Mouse (Mus musculus): ENCODE measurements around the gene Gm11985.

The Gm11985 gene

GRCm38 (mm10) chr11:7200393-7200783 lies 12.0 kb upstream of the Gm11985 start:
- no peak for DNase-seq (ENCODE audit: low read depth, low spot score)

GRCm38 (mm10) chr11:7199736-7200392 lies 11.5 kb upstream of the Gm11985 start:
- DNase-seq (ENCODE audit: low read depth, low spot score), result peak; percentile 85

DNA sequence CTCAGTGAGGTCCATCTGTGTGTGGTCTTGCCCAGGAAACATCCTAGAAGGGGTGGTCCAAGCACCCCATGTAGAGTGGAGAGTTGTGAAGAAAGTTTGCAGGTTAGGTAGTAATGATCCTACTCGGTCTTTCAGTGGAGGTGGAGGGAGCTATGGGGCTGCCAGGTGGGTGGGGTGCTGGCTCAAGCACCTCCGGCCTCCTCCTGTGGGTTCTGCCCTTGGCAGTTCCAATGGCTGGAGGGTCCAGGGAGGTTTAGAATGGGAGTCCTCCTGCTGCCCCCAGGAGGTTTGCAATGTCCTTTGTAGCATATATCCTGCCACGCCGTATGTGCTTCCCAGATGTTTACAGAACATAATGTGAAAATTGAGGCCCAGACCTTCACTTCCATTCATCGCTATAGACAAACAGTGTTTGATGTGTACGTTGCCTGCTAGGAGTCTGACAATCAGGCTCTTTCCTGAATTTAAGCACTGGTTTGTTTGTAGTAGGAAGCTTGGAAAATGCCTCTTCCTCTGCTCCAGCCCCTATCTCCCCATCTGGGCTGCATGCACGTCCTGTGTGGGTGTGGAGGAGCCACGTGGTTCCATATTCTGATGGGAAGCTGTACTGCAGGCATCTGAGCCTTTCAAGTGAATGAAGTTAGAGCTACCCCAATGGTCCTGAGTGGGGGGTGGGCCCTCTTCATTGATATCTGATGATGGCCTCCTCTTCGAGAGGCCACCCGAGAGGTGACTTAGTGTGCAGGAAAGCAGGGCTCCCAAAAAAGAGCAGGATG lies 10.3 kb upstream of the Gm11985 start:
- no peak for DNase-seq (ENCODE audit: low read depth, low spot score)

- no peak for DNase-seq (ENCODE audit: low read depth, low spot score)
These were observed 9.6 kb upstream of the Gm11985 start for GRCm38 (mm10) chr11:7198006-7198405.

DNA sequence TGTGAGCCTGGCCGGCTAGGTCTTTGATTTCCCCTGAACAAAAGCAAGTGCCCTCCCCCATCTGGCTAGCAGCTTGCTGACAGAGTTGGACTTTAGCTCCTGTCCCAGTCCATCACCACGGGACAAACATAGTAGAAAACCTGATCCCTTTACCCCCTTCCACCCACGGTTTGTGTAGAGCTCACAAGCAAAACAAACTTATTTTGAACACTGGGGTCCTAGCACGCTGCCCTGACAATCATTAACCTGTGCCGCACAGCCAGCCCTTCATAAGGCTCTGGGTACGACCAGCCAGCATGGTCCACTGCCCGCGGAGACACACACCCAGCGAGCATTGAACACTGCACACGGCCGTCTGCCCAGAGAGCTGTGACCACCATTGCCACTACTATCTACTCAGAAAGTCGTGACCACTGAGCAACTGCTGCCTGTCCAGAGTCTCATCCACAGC lies 9.1 kb upstream of the Gm11985 start, which contains the start of gene Igfbp1:
Igfbp1 (plus strand) TSS at position 292 of the 451 bp plus-strand sequence.
- no peak for DNase-seq (ENCODE audit: low read depth, low spot score)

DNA sequence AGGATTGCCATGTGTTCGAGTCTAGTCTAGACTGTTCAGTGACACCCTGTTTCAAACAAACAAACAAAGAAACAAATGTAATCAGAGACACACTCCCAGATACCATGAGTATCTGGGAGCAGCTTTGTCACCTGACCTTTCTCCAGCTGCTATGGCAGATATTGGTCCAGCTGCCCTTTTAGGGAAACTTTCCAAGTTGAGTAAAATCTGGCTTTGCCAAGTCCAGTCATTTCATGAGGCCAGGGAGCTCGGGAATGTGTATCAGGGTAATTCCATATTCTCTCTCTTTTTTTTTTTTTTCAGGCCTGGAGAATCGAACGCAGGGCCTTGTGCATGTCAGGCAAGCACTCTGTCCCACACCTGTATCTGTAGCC lies 6.9 kb upstream of the Gm11985 start:
- DNase-seq (ENCODE audit: low read depth, low spot score), result peak; percentile 29

DNA sequence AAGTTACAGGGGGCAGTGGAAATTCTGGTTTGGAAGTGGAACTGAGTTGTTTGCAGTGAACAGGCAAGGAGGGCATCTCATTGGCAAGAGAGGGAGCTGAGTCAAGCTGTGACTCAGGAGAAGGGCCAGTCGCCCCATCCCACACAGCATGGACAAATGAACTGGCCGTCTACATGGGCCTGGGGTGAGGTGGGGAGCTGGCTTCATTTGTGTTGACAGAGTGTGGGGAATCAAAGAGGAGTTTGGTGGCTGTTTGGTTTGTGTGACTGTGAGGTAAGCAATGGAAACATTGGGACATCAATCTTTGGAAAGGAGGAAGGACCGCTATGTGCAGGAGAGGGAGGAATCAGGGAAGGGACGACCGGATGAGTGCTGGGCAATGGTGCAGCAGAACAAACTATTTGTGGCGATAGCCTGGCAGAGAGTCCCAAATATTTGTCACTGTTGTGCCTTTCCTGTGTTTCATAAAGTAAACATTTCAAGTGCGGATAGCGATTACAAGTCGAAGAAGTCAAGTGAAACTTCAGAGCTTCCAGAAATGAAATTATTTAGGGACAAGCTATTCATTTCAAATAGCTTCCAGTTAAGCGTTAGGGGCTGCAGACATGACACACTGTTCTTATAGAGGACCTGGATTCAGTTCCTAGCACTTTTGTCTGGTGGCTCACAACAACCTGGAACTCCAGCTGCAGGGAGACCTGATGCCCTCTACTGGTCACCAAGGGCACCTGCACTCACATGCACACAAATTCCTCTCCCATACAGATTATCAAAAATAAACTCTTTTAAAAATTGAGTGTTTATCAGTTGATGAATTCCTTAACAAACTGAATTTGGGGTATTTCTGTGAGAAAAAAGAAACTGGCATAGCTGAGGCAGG lies 6.3 kb upstream of the Gm11985 start:
- DNase-seq (ENCODE audit: low read depth, low spot score), result peak; percentile 12

DNA sequence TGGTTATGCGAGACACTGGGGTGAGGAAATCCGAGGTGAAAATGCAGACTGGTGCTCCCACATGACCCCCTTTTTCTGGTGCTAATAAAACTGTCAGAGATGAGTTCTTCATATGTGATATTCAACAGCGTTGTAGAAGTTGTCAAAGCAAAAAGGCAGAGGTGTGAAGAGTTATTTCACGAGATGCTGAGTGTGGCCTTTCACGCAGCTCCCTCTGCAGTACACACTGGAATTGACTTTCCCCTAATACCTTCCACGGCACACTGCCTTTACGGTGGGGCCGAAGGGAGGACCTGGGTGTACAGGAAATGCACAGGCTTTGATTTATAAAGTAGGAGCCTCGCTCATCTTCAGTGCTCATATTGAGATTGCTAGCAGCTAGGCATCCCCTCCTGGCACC lies 4.8 kb upstream of the Gm11985 start:
- DNase-seq (ENCODE audit: low read depth, low spot score), result no peak

DNA sequence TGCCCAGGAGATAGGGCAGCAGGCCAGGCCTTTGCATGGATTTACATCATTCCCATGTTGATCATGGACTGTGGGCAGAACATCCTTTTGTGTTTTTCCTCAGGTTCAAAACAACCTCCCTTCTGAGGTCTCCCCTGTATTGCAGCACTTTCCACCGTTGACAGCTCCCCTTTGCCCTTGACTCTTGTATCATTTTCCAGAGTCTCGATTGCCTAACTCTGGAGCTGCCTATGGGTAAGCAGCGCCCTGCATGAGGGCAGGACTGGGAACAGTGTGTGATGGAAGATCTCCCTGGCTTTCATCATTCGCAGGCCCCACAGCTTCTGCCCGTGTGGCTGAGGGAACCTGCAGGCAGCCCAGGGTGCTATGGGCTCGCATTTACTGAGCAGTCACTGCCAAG lies 4.3 kb upstream of the Gm11985 start:
- DNase-seq (ENCODE audit: low read depth, low spot score), result no peak

GRCm38 (mm10) chr11:7187472-7187871 lies 897 bp downstream of the Gm11985 start:
- DNase-seq (ENCODE audit: low read depth, low spot score), result no peak

DNA sequence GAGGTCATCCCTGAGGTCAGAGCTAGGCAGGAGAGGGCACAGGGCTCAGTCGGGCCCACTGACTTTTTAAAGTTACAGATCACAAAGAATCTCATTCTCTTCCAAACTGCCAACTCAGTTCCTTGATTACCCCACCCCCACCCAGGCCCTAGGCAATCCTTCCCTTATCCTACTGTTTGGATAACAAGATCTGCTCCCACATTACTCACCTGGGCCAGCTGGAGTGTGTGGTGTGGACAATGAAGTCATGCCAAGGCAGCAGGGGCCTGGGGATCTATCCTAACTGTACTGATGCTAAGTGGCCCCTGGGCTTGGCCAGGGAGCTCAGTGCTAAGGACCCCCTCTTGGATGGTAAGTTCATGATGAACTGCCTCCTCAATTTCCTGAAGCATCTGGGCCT lies 3.9 kb downstream of the Gm11985 start:
- no peak for DNase-seq (ENCODE audit: low read depth, low spot score)

DNA sequence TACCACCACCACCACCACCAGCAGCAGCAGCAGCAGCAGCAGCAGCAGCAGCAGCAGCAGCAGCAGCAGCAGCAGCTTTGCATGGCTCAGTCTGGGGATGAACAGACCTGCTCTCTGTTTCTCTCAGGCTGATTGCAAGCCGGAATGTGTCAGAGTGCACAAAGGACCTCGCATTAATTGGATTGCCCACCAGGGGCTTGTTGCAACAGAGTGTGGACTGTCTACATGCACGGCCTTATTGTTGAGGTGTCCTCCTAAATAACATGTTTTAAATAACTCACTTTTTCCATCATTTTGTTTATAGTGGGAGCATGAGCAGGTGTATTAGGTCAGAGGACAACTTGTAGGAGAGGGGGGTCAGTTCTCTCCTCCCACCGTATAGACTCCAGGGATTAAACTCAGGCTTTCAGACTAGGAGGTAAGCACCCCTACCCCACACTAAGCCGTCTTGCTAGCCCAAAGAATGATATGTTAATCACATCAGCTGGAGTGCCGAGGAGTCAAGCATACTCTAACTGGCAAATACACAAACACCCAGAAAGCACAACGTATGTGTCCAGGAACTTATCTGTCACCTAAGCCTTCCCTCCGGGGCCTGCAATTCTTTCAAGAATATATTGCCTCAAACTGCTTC lies 5.8 kb downstream of the Gm11985 start:
- DNase-seq (ENCODE audit: low read depth, low spot score), result no peak

DNA sequence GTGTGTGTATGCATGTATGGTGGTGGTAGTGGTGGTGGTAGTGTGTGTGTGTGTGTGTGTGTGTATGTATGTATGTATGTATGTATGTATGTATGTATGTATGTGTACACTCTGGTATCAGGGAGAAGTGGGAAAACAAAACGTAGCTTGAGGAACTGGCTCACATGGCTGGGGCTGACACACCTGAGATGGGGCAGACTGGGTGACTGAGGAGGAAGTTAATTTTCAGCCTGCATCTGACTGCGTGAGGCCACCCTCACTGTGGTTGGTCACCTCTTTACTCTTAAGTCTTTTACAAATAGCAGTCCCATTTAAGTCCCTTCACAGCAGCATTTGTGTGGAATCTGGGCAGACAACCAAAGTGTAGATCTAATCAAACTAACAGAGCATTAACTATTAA lies 9.1 kb downstream of the Gm11985 start:
- DNase-seq (ENCODE audit: low read depth, low spot score), result no peak

DNA sequence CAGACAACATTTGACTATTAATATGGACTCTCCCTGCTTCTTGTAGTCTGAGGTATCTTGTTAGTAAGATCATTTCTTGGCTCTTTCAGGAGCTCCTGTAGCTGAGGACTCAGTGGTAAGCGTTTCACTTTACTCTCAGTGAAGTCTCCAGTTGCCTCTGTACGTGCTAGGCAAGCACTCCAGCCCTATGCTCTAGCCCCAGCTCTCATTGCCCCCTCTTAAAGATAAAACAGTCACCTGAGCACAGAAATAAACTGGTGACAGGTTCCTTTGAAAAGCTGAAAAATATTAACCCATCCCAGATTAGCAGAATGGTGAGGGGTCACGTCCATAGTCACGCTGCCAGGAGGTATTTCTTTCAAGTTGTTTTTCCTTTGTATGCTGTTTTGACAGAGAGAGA lies 9.6 kb downstream of the Gm11985 start:
- DNase-seq (ENCODE audit: low read depth, low spot score), result no peak

DNA sequence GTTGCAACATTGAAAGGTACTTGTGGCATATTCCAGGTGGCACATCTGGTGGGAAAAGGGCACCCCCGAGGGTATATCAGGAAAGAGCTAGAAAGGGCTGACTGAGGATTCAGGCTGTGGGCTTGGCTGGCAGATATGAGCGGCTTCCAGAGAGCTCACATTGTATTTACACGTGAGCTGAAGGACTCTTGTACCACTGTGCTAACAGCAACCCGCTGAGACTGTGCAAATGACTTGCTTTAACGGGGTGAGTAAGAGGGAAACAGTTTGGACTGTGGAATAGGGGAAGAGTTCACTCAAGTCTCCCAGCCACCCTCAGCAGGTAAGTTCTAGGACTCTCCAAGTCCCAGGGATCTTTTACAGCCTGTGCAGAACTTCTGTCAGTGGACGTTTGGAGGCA lies 14.7 kb downstream of the Gm11985 start:
- no peak for DNase-seq (ENCODE audit: low read depth, low spot score)

GRCm38 (mm10) chr11:7169645-7170044 lies 18.7 kb downstream of the Gm11985 start:
- DNase-seq (ENCODE audit: low read depth, low spot score), result no peak

- no peak for DNase-seq (ENCODE audit: low read depth, low spot score)
These were observed 24.0 kb downstream of the Gm11985 start for GRCm38 (mm10) chr11:7164416-7164815.

- DNase-seq (ENCODE audit: low read depth, low spot score), result peak; percentile 63
These were observed 26.7 kb downstream of the Gm11985 start for GRCm38 (mm10) chr11:7161502-7162174.

DNA sequence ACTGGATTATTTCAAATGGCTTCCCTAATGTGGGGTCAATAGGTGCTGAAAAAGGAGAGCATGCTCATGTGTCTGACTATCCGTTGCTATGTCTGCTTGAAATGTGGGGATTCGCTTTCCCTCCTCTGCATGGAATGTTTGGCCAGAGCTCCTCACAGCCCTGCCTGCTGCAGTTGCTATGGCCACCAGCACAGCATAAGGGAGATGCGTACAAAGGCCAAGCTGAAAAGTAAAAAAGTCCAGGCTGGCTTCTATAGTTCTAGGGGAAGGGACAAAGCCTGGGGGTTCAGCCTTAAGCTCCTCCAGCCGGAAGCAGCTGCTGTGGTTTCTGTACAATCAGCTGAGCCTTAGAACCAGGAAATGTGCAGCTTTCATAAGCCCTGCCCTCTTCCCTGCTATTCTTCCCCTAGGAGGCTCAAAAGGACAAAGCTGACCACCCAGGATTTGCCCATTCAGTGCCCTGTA lies 27.7 kb downstream of the Gm11985 start:
- DNase-seq (ENCODE audit: low read depth, low spot score), result no peak

- DNase-seq (ENCODE audit: low read depth, low spot score), result no peak
These were observed 28.2 kb downstream of the Gm11985 start for GRCm38 (mm10) chr11:7160146-7160545.

GRCm38 (mm10) chr11:7158196-7158595 lies 30.2 kb downstream of the Gm11985 start:
- DNase-seq (ENCODE audit: low read depth, low spot score), result no peak
